Mouse (Mus musculus): ENCODE data around the gene Cav1. TPM values are rescaled to one million over a fixed set of nuclear protein-coding genes. Genes with fewer than 3 reads are reported as not detected.

Cav1 gene
- polyA plus RNA-seq, 1 experiment from 2014 or later = 135 TPM

DNA sequence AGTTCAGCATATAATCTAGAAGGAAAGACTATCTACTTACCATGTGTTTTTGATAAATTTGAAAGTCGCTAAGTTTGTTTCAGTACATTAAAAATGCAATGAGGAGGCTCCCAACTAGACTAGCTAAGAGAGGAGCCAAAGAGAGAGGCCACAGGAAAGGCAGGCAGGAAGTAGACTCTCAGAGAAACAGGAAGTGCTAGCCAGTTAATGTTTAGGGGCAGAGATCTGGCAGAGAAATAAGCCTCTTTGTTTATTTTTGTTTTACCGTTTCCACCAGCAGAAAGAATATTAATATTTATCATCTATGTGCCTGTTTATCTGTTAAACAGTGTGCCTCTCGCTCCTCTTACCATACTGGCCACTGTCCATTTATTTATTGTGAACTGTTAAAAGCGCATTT is 19.8 kb upstream of the Cav1 start:
- Histone ChIP-seq H3K4me3 (no peak overlapping the region), H3K9ac (no peak overlapping the region), H3K9me3 (no peaks in the 10 kb centered on the region), H3K27me3 (replicated peaks) (no peaks in the 10 kb centered on the region), H3K4me1 (peaks cover 8% of the 10 kb centered on the region; the same call in 1 of the 2 replicates), H3K27ac (replicated peaks) (no peak overlapping the region), H3K36me3 (peaks cover 3% of the 10 kb centered on the region; the same call in 1 of the 2 replicates), H3K4me2 (no peak overlapping the region)
- 62% methylated on average over 4 of the region's 4 CpGs for WGBS
- ATAC-seq (ENCODE audit: extremely low read depth, insufficient number of reproducible peaks, low FRiP score, low TSS enrichment) = no peak

DNA sequence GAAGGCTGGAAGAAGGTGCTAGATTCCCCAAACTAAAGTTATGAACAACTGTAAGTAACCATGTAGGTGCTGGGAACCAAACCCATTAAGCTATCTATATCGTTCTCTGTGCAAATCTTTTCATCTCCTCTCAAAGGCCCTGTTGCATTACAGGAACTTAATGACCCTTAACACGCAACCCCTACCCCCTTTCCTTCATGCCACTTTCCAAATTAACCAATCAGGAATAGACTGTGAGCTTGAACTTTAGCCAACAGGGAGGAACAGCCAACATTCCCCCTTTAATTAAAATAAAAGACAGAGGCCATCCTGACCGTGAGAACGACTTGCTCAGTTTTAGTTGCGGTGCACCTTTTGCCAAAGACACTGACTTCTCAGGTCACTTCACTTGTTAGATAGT is 11.0 kb upstream of the Cav1 start:
- no peaks in the 10 kb centered on the region for H3K9me3 ChIP-seq
- H3K27ac ChIP-seq (replicated peaks) = no peak overlapping the region
- H3K4me3 ChIP-seq = no peak overlapping the region
- H3K36me3 ChIP-seq = no peaks in the 10 kb centered on the region
- no peaks in the 10 kb centered on the region for H3K27me3 ChIP-seq (replicated peaks)
- no peak overlapping the region for H3K4me2 ChIP-seq
- ATAC-seq (ENCODE audit: extremely low read depth, insufficient number of reproducible peaks, low FRiP score, low TSS enrichment) = no peak
- no peak overlapping the region for H3K9ac ChIP-seq
- WGBS = 85% methylated on average over 5 of the region's 5 CpGs
- no peaks in the 10 kb centered on the region for H3K4me1 ChIP-seq

DNA sequence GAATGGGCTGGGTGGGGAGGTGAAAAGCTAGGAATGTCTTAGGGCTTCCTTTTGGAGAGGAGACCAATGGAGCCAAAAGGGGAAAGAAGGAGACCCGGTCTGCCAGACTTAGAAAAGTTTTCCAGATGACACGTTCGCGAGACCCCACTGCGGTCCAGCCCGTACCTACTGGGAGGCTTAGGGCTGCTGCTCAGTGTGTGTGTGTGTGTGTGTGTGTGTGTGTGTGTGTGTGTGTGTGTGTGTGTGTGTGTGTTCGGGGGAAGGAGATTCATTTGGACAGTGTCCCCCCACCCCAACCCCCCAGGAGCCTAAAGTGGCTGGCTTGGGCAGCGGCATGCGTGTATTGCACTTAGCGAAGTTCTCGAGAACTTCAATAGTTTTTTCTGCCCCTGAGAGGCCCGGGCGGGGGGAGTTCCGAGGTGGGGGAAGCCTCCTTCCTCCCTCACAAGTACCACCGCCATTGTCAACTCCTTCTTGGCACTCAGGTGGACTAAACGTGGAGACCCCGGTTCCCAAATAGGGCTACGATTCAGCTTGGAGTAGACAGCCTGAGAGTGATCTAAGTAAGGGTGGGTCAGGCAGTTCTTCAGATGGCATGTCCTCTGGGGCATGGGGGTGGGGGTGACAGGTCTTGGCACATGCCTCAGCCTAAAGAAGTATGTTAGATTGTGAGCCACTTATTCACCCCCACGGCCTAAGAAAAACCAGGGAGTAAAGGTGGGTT is 629 bp downstream of the Cav1 start:
- peak overlapping the region; percentile 97 for H3K4me2 ChIP-seq
- H3K9ac ChIP-seq = peak overlapping the region; percentile 87
- under 1% methylated on average over 18 of the region's 19 CpGs for WGBS
- no peaks in the 10 kb centered on the region for H3K36me3 ChIP-seq
- peak overlapping the region; percentile 70 for H3K4me3 ChIP-seq
- peak overlapping the region; percentile 89 for H3K27ac ChIP-seq (replicated peaks)
- no peak for ATAC-seq (ENCODE audit: extremely low read depth, insufficient number of reproducible peaks, low FRiP score, low TSS enrichment)
- peaks cover 5% of the 10 kb centered on the region; the same call in 1 of the 2 replicates for H3K27me3 ChIP-seq (replicated peaks)
- H3K4me1 ChIP-seq = peaks cover 14% of the 10 kb centered on the region
- no peaks in the 10 kb centered on the region for H3K9me3 ChIP-seq

DNA sequence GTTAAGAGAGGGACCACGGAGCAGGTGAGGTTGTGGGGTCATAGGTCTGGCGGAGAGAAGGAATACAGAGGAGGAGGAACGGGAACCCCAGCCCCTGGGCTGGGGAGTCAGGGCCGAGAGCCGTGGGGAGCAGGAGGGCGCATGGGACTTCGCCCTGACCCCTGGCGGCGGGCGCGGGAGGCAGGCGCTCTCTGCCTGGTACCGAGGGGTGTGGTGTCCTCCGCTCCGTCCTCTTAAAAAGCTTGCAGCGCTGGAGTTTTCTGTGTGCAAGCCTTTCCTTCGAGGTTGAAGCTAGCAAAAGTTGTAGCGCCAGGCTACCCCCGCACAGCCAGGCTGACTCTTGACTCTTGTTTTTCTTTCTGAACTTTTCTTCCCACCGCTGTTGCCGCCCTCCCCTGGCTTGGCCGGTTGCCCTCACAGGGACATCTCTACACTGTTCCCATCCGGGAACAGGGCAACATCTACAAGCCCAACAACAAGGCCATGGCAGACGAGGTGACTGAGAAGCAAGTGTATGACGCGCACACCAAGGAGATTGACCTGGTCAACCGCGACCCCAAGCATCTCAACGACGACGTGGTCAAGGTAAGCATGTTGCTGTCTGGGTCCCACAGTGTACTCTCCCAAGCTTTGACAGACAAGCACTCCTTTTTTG is 1.5 kb downstream of the Cav1 start:
- Histone ChIP-seq H3K27me3 (replicated peaks) (peaks cover 5% of the 10 kb centered on the region; the same call in 1 of the 2 replicates), H3K4me1 (peaks cover 14% of the 10 kb centered on the region), H3K4me2 (peak overlapping the region; percentile 97), H3K27ac (replicated peaks) (peak overlapping the region; percentile 89), H3K9me3 (no peaks in the 10 kb centered on the region), H3K36me3 (no peaks in the 10 kb centered on the region), H3K4me3 (peak overlapping the region; percentile 70), H3K9ac (peak overlapping the region; percentile 87)
- peak; percentile 74; the same call in 1 of the 2 replicates for ATAC-seq (ENCODE audit: extremely low read depth, insufficient number of reproducible peaks, low FRiP score, low TSS enrichment)
- 2% methylated on average over 31 of the region's 31 CpGs for WGBS

DNA sequence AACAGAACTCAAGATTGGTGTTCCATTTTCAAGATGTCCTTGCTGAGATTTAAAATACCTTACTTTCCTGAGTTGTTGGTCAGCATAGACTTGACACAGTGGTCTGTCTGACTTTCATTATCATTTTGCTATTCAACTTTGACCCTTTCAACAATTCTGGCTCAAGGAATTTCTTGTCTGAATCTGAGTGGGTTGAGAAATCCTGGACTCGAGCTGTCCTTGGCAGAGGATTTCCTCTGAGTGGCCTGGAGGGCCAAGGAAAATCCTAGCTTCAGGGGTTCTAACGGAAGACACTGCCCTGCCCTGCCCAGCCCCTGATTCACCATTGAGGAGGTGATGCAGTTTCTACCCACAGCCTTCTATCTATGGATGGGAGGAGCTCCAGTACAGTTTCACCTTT is 2.5 kb downstream of the Cav1 start:
- Histone ChIP-seq H3K4me1 (peaks cover 14% of the 10 kb centered on the region), H3K4me2 (peak overlapping the region; percentile 97), H3K9ac (peak overlapping the region; percentile 50; the same call in 1 of the 2 replicates), H3K4me3 (peak overlapping the region; percentile 70), H3K9me3 (no peaks in the 10 kb centered on the region), H3K27me3 (replicated peaks) (peaks cover 5% of the 10 kb centered on the region; the same call in 1 of the 2 replicates), H3K36me3 (no peaks in the 10 kb centered on the region), H3K27ac (replicated peaks) (0 out of 2 replicates have a peak overlapping the region, but pooled peaks have one; percentile 24)
- 44% methylated on average over 2 of the region's 2 CpGs for WGBS
- no peak for ATAC-seq (ENCODE audit: extremely low read depth, insufficient number of reproducible peaks, low FRiP score, low TSS enrichment)

DNA sequence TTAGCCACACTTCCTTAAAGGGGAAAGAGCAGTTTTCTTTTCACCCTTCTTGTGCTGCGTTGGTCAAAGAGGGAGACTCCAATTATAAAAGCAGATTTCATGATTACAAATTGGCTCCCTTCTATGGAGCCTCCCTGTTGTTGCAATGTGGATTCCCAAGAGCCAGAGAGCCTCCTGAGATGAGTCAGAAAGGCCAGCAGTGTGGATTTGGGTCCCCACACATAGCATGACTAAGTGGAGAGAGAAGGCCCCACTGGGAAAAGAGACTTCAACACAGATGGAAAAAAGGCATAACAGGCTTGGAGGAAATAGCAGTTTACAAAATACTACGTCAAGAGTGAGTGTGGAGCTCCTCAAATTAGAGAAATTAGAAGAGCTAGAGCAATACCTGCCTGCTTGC is 3.1 kb downstream of the Cav1 start:
- peaks cover 14% of the 10 kb centered on the region for H3K4me1 ChIP-seq
- H3K9me3 ChIP-seq = no peaks in the 10 kb centered on the region
- no peaks in the 10 kb centered on the region for H3K36me3 ChIP-seq
- 68% methylated on average over 2 of the region's 2 CpGs for WGBS
- peak overlapping the region; percentile 97 for H3K4me2 ChIP-seq
- no peak overlapping the region for H3K27ac ChIP-seq (replicated peaks)
- no peak overlapping the region for H3K9ac ChIP-seq
- ATAC-seq (ENCODE audit: extremely low read depth, insufficient number of reproducible peaks, low FRiP score, low TSS enrichment) = no peak
- H3K4me3 ChIP-seq = peak overlapping the region; percentile 70
- peaks cover 5% of the 10 kb centered on the region; the same call in 1 of the 2 replicates for H3K27me3 ChIP-seq (replicated peaks)

DNA sequence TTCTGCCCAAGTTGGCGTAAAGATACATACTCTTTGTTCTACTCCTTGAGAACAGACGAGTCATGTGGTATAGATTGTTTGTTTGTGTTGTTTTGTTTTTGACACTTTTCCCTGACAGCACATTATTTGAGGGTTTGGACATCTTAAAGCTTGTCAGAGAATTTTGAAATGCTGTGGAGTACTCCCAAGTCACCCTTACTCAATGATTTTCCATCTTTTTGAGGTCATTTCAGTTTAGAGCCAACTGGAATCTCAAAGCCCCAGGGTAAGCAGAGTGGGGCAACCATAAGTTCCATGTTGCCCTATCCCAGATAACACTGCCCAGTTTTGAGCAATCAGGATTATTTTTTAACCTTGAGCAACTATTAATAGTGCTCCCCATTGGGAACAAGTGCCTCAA is 8.1 kb downstream of the Cav1 start:
- Histone ChIP-seq H3K9me3 (no peaks in the 10 kb centered on the region), H3K9ac (no peak overlapping the region), H3K4me2 (no peak overlapping the region), H3K27me3 (replicated peaks) (no peaks in the 10 kb centered on the region), H3K4me3 (no peak overlapping the region), H3K27ac (replicated peaks) (no peak overlapping the region), H3K4me1 (peaks cover 34% of the 10 kb centered on the region), H3K36me3 (no peaks in the 10 kb centered on the region)
- no peak for ATAC-seq (ENCODE audit: extremely low read depth, insufficient number of reproducible peaks, low FRiP score, low TSS enrichment)
- WGBS = 76% methylated on average over 2 of the region's 2 CpGs

DNA sequence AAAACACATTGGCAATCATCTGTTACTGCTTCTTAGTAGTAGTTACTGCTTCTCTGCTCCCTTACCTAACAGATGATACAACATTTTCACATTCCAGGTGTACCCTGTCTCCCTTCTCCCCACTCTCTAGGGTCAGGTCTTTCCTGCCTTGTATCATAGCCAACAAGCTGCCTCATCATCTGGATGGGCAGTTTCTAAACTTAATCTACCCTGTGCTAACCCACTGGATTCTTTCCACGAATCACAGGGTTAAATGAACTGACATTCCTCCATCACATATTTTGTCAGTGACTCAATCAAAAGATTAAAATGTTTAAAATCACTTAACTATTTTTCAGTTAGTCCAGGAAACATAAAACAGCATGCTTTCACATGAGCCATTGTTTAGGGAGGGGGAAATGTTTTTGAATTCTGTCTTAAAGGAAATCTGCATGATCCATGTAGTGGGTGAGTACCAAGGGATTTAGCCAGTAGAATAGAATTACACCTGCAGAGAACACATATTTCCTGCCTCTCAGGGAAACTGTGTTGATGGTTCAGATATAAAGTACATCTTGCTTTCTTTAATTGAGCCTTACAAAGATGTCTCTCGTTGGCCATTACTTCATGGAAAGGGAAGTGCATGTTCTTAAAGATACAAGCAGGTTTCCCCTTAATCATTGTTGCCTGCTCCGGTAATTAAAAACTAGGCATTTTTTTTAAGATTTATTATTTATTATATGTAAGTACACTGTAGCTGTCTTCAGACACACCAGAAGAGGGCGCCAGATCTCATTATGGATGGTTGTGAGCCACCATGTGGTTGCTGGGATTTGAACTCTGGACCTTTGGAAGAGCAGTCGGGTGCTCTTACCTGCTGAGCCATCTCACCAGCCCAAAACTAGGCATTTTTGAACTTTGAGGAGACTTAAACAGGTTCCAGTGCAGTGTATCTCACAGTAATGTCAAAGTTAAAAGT is 8.8 kb downstream of the Cav1 start:
- no peaks in the 10 kb centered on the region for H3K9me3 ChIP-seq
- H3K4me2 ChIP-seq = no peak overlapping the region
- no peak for ATAC-seq (ENCODE audit: extremely low read depth, insufficient number of reproducible peaks, low FRiP score, low TSS enrichment)
- H3K36me3 ChIP-seq = no peaks in the 10 kb centered on the region
- H3K27ac ChIP-seq (replicated peaks) = no peak overlapping the region
- H3K27me3 ChIP-seq (replicated peaks) = no peaks in the 10 kb centered on the region
- WGBS = 67% methylated on average over 5 of the region's 5 CpGs
- no peak overlapping the region for H3K9ac ChIP-seq
- H3K4me1 ChIP-seq = peaks cover 38% of the 10 kb centered on the region
- H3K4me3 ChIP-seq = no peak overlapping the region

DNA sequence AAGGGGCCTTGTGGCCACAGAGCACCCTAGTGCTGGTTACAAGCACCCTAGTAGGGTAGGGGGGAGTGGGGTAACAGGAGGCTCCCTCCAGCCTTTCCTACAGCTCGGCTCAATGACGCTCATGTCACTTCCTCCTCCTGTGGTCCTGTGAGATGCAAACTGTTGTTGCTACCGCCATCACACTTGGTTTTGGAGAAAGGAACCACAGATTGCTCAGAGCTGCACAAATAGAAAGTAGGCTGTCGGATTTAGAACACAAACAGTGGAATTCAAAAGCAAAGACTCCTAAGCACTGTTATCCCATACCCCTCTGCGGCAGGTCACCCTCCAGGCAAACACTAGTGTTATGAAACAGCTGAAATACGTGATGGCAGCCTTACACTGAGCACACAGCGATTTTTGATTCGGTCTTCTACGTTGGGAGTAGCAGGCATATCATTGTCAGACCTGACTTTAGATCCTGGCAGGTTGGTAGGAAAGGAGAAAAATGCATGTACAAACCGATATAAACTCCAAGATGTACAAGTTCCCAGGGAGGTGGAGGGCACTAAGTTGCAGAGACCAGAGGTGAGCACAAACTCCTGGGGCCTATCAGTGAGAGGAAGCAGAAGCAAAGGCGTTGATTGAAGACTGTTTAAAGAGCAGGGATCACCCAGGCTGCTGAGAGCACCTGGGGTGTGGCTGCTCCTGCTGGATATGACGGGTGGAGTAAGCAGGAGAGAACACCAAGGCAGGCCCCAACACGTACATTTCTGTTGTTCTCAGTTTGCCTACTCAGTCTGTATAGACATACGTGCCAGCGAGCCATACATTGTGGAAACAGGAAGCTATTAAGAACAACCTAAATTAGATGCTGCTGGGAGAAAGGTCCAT is 10.4 kb downstream of the Cav1 start:
- H3K9ac ChIP-seq = no peak overlapping the region
- no peaks in the 10 kb centered on the region for H3K9me3 ChIP-seq
- 55% methylated on average over 15 of the region's 15 CpGs for WGBS
- no peaks in the 10 kb centered on the region for H3K27me3 ChIP-seq (replicated peaks)
- no peaks in the 10 kb centered on the region for H3K36me3 ChIP-seq
- peak overlapping the region; percentile 55 for H3K27ac ChIP-seq (replicated peaks)
- ATAC-seq (ENCODE audit: extremely low read depth, insufficient number of reproducible peaks, low FRiP score, low TSS enrichment) = no peak
- H3K4me1 ChIP-seq = peaks cover 38% of the 10 kb centered on the region
- no peak overlapping the region for H3K4me3 ChIP-seq
- H3K4me2 ChIP-seq = no peak overlapping the region

DNA sequence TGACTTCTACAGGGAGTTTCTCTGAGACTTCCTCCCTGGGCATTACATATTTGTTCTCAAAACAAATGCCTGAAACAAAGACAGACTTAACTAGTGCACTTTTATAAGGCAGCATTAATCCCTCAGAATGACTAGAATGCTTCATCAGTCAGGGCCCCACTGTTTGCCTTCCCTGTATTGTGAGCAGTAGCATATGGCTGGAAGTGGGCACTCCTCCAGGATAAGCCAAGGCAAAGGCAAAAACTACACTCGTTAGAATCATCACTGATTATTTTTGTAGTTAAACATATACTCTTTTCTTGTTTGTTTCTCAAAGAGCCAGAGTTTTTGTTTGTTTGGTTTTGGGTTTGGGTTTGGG is 11.0 kb downstream of the Cav1 start:
- H3K4me2 ChIP-seq = no peak overlapping the region
- no peaks in the 10 kb centered on the region for H3K27me3 ChIP-seq (replicated peaks)
- H3K9me3 ChIP-seq = no peaks in the 10 kb centered on the region
- no peak for ATAC-seq (ENCODE audit: extremely low read depth, insufficient number of reproducible peaks, low FRiP score, low TSS enrichment)
- no peaks in the 10 kb centered on the region for H3K36me3 ChIP-seq
- 14% methylated on average over 1 of the region's 1 CpGs for WGBS
- no peak overlapping the region for H3K9ac ChIP-seq
- peaks cover 38% of the 10 kb centered on the region for H3K4me1 ChIP-seq
- H3K4me3 ChIP-seq = no peak overlapping the region
- 0 out of 2 replicates have a peak overlapping the region, but pooled peaks have one; percentile 55 for H3K27ac ChIP-seq (replicated peaks)
